Mouse (Mus musculus) spleen, adult 2 months (tissue): ENCODE results near the gene Wbp11.

Experiments
- CTCF ChIP-seq: fragments of 200-500 bp; IDR thresholded peaks from 2 replicates; pipeline ENCODE4 v1.5.1; 2011; ENCODE audit warnings: mild to moderate bottlenecking, inconsistent platforms; ENCODE audit not compliant: insufficient read depth, insufficient read length, insufficient replicate concordance; ENCODE audit errors: extremely low read depth
- POLR2A ChIP-seq: fragments of 200-500 bp; IDR thresholded peaks from 2 replicates; pipeline ENCODE4 v1.6.1; 2011; ENCODE audit warnings: low read depth, low read length, inconsistent platforms

- TF ChIP-seq CTCF: no peak
- no peak for TF ChIP-seq POLR2A
Measured at GRCm38 (mm10) chr6:136856071-136856636, 28.1 kb upstream of the Wbp11 start.
